Mouse (Mus musculus) thymus, postnatal 10 days (tissue): ENCODE results near the gene Cks2.

Source experiments
- DNase-seq, 2 experiments: peaks; one replicate each; pipeline ENCODE4 v3.0.0; 2021; ENCODE audit warnings: low spot score in 2 of 2

The Cks2 gene

DNA sequence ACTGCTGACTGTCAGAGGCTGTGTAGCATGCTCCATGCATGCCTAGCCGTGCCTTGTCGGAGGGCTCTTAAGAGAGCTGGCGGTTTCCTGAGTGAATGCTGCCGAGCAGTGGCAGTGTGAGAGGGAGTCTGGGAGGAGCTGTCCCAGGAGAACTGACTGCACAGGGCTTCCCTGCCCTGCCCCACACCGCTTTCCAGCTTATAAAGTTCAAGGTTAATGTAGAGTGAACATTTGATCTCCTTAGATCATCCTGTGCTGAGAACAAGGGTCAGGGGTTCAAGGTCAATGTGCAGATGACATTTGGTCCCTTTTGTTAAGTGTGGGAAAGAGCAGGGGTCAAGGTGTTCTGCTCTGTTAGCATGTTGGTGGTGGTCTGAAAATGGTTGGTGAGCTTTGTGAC, 36.0 kb downstream of the Cks2 start:
- DNase-seq: no peak

DNA sequence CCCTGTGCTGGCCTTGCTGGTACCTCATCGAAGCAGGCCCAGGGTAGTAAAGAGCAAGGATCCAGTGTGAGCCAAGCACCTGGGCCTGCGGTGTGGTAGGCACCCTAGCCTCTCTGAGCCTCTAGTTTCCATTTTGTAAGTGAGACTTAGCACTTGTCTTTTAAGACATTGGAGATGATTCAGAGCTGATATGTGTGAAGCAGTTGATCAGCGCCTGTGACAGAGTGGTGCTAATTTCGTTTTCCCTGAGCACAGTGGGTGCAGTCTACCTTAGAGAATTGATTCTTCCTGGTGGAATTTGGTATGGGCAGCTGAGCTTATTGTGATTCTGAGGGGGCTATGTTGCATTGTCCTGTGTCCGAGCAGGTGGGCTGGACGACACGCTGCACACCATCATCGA, 36.6 kb downstream of the Cks2 start:
- no peak for DNase-seq

DNA sequence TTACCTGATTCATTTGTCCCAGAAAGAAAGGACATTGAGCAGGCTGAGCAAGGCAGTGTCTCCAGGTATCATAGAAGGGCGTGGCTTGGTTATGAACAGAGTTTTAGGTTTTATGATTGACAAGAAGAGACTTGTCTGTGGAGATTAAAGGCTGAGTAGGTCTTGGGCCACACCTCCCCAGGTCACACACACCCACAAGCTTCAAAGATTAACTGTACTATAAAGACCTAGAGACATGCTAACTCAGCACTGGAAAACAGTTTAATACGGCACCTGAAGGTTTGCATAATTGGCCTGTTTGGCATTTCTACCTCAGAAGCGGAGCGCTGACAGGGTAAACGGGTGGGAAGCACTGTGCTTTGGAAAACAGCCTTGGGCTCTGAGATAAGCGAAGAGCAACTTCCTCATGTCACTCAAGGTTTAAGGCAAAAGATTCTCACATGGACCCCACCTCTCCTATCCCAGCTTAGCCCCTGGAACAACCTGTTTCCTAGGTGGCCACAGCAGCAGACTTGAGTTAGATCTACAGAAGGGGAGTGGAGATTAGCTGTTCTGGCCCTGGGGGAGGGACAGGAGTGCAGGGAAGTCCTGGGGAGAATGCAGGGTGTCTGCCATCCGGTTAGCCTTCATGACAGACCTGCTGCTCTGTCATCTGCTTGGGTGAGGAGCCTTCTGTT, 40.4 kb downstream of the Cks2 start:
- no peak for DNase-seq

- no peak for DNase-seq
Measured at GRCm38 (mm10) chr13:51686966-51687365, 41.9 kb downstream of the Cks2 start.

DNA sequence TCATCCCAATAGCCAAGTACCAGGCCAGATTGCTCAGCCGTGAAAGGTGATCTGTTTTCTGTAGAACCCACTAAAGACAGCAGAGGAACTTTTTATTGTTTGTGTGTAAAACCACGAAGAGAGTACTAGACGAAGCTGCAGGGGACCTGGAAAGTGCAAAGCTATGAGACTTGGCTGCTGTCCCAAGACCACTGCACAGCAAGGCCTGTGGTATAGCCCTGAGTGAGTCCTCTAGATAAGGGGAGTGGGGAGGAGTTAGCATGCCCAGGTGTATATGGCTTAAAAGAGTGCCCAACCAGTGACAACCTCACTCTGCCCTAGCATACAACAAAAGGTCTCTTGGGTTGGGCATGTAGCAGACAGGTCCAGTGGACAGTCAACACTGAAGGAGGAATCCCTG, 43.7 kb downstream of the Cks2 start:
- DNase-seq: no peak

GRCm38 (mm10) chr13:51696481-51696880, 51.4 kb downstream of the Cks2 start:
- DNase-seq: no peak

DNA sequence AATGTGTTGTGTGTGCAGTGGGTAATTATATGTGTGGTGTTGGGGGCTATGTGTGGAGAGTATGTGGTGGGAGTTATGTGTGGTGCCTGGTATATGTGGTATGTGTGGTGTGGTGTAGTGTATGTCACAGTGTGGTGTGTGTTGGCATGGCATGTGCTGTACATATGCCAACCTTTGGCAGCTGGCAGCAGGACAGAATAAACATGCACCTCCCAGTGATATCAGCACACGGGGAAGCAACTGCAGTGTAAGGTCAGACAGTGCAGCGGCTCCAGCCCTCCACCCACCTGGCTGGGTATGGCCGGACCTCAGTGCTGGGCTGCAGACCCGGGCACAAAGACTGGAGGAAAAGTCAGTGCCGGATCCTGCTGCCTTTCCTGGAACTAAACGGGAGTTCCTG, 52.4 kb downstream of the Cks2 start:
- no peak for DNase-seq

DNA sequence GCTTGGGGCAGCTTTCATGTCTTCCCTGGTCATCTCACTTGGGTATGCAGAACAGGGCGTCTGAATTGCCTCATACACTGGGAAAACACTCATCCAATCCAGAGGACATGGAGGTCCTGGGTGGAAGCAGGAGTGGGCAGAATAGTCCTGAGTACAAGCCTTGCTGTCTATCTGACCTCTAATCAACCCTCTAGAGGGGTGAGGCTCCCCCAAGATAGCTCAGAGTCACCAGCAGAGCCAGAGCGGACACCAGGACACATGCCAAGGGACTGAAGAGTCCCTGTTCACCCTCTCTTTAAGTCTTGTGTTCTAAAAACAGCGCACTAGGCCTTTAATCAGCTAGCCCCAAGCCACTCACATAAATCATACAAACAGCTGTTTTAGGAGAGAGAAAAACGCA, 52.9 kb downstream of the Cks2 start:
- no peak for DNase-seq

- DNase-seq: no peak
Measured at GRCm38 (mm10) chr13:51698318-51698717, 53.3 kb downstream of the Cks2 start.
